Mouse (Mus musculus) erythroblast, embryonic 14.5 days (primary cell): ENCODE measurements around the gene Cenpa.

Source experiments
- GATA1 ChIP-seq: IDR thresholded peaks from 2 replicates; pipeline ENCODE4 v1.6.1; 2012; ENCODE audit warnings: low read length, inconsistent platforms, mixed read lengths
- TAL1 ChIP-seq: IDR thresholded peaks from 3 replicates; pipeline ENCODE4 v1.6.1; 2012; ENCODE audit warnings: low read length, inconsistent platforms, mixed read lengths

- TF ChIP-seq TAL1 = no peak
- no peak for TF ChIP-seq GATA1
Observed at GRCm38 (mm10) chr5:30628511-30628910, 38.1 kb upstream of the Cenpa start.
